Mouse (Mus musculus) frontal cortex, postnatal 36 days (tissue): Measurements from ENCODE around the gene Ipo11.

Experiments used
- DNase-seq, 2 experiments: peaks; one replicate each; pipeline ENCODE4 v3.0.0; 2022; ENCODE audit warnings: low spot score in 2 of 2

Ipo11 gene

GRCm38 (mm10) chr13:106819749-106820148, 117.0 kb downstream of the Ipo11 start:
- DNase-seq: no peak

GRCm38 (mm10) chr13:106817066-106817465, 119.7 kb downstream of the Ipo11 start:
- no peak for DNase-seq

GRCm38 (mm10) chr13:106813519-106813918, 123.2 kb downstream of the Ipo11 start:
- no peak for DNase-seq

GRCm38 (mm10) chr13:106813087-106813486, 123.7 kb downstream of the Ipo11 start:
- no peak for DNase-seq

- no peak for DNase-seq
Observed at GRCm38 (mm10) chr13:106810156-106810555, 126.6 kb downstream of the Ipo11 start.

GRCm38 (mm10) chr13:106808821-106809220, 127.9 kb downstream of the Ipo11 start:
- DNase-seq: peak in 1 of 2 experiments; percentile 39

GRCm38 (mm10) chr13:106808315-106808714, 128.4 kb downstream of the Ipo11 start:
- DNase-seq: no peak

- DNase-seq: no peak
Observed at GRCm38 (mm10) chr13:106807303-106807702, 129.5 kb downstream of the Ipo11 start.

- no peak for DNase-seq
Observed at GRCm38 (mm10) chr13:106805146-106805545, 131.6 kb downstream of the Ipo11 start.

- no peak for DNase-seq
Observed at GRCm38 (mm10) chr13:106798026-106798425, 138.7 kb downstream of the Ipo11 start.

GRCm38 (mm10) chr13:106788817-106789216, 147.9 kb downstream of the Ipo11 start:
- DNase-seq: no peak

GRCm38 (mm10) chr13:106768807-106769206, 168.0 kb downstream of the Ipo11 start:
- peak in 1 of 2 experiments; percentile 9 for DNase-seq

- no peak for DNase-seq
Observed at GRCm38 (mm10) chr13:106762611-106763010, 174.1 kb downstream of the Ipo11 start.

- no peak for DNase-seq
Observed at GRCm38 (mm10) chr13:106761661-106762060, 175.1 kb downstream of the Ipo11 start.

- no peak for DNase-seq
Observed at GRCm38 (mm10) chr13:106760232-106760875, 176.4 kb downstream of the Ipo11 start.

GRCm38 (mm10) chr13:106755892-106756291, 180.9 kb downstream of the Ipo11 start:
- no peak for DNase-seq

GRCm38 (mm10) chr13:106754216-106754615, 182.5 kb downstream of the Ipo11 start:
- DNase-seq: no peak

- DNase-seq: no peak
Observed at GRCm38 (mm10) chr13:106751951-106752350, 184.8 kb downstream of the Ipo11 start.

- DNase-seq: no peak
Observed at GRCm38 (mm10) chr13:106746823-106747222, 189.9 kb downstream of the Ipo11 start.

- no peak for DNase-seq
Observed at GRCm38 (mm10) chr13:106745201-106745600, 191.6 kb downstream of the Ipo11 start.
